In genomic region chr13:55644525-55644924, GRCm38 (mm10) we compare ENCODE assay signal across 11 mouse cellular contexts. TPM values are rescaled to one million over a fixed set of nuclear protein-coding genes. Genes with fewer than 3 reads are reported as not detected.
DNase-seq lines count a peak whose midpoint lies in the region; ATAC-seq lines count a peak whose summit lies in the region.
"Had no signal": no experiment of that assay in that cellular context is flagged by ENCODE, and none has a peak within 500 bp of the region (broad histone marks: within the 10 kb centered on the region; RNA-seq: fewer than 3 reads in every experiment).

No protein-coding gene starts in this region.

- peaks cover 2% of the 10 kb centered on the region; the same call in 1 of the 2 replicates for H3K4me1 ChIP-seq in hindbrain, embryonic 10.5 days (replicated peaks)
- H3K4me1 ChIP-seq in hindbrain, embryonic 13.5 days (replicated peaks) = no peaks in the 10 kb centered on the region
- no peaks in the 10 kb centered on the region for H3K4me1 ChIP-seq in neural tube, embryonic 11.5 days (ENCODE audit: control insufficient read depth, insufficient read depth, low read length)
- H3K4me1 ChIP-seq in neural tube, embryonic 15.5 days = no peaks in the 10 kb centered on the region
- no peaks in the 10 kb centered on the region for H3K4me1 ChIP-seq in embryonic facial prominence, embryonic 10.5 days
- H3K4me1 ChIP-seq: hindbrain, embryonic 15.5 days had no signal

- peak; percentile 40 for DNase-seq in hindbrain, embryonic 10.5 days (ENCODE audit: low spot score)
- DNase-seq in neural tube, embryonic 11.5 days (ENCODE audit: low spot score) = peak; percentile 43
- DNase-seq in embryonic facial prominence, embryonic 10.5 days (ENCODE audit: low spot score) = peak; percentile 40
- peak; percentile 60 for DNase-seq in thymus, postnatal 14 days
- DNase-seq in layer of hippocampus, postnatal 25 days (ENCODE audit: extremely low spot score in 1 of 2, low spot score in 1 of 2) = no peak
- DNase-seq in heart, adult 18-20 months = no peak

- H3K27me3 ChIP-seq in hindbrain, embryonic 10.5 days (ENCODE audit: insufficient read depth, poor library complexity, severe bottlenecking) = no peaks in the 10 kb centered on the region
- no peaks in the 10 kb centered on the region for H3K27me3 ChIP-seq in hindbrain, embryonic 13.5 days
- no peaks in the 10 kb centered on the region for H3K27me3 ChIP-seq in neural tube, embryonic 11.5 days (ENCODE audit: control insufficient read depth, insufficient read depth, low read length)
- no peaks in the 10 kb centered on the region for H3K27me3 ChIP-seq in neural tube, embryonic 15.5 days (replicated peaks)
- H3K27me3 ChIP-seq in embryonic facial prominence, embryonic 10.5 days (replicated peaks; ENCODE audit: low read depth, poor library complexity, severe bottlenecking) = no peaks in the 10 kb centered on the region
- H3K27me3 ChIP-seq: hindbrain, embryonic 15.5 days had no signal

- 92% methylated on average over 2 of the region's 2 CpGs for WGBS in hindbrain, embryonic 10.5 days
- 87% methylated on average over 2 of the region's 2 CpGs for WGBS in hindbrain, embryonic 13.5 days
- 95% methylated on average over 2 of the region's 2 CpGs for WGBS in neural tube, embryonic 11.5 days
- 85% methylated on average over 2 of the region's 2 CpGs for WGBS in neural tube, embryonic 15.5 days
- WGBS in embryonic facial prominence, embryonic 10.5 days = 94% methylated on average over 2 of the region's 2 CpGs

- H3K9ac ChIP-seq in hindbrain, embryonic 13.5 days = no peak overlapping the region
- H3K9ac ChIP-seq in neural tube, embryonic 11.5 days (ENCODE audit: low read length) = no peak overlapping the region
- H3K9ac ChIP-seq in neural tube, embryonic 15.5 days (replicated peaks) = no peak overlapping the region
- H3K9ac ChIP-seq: hindbrain, embryonic 15.5 days had no signal

- H3K9me3 ChIP-seq in hindbrain, embryonic 10.5 days = no peaks in the 10 kb centered on the region
- H3K9me3 ChIP-seq in hindbrain, embryonic 13.5 days = no peaks in the 10 kb centered on the region
- H3K9me3 ChIP-seq in neural tube, embryonic 11.5 days (ENCODE audit: control insufficient read depth, low read length) = no peaks in the 10 kb centered on the region
- no peaks in the 10 kb centered on the region for H3K9me3 ChIP-seq in neural tube, embryonic 15.5 days (replicated peaks)
- H3K9me3 ChIP-seq in embryonic facial prominence, embryonic 10.5 days = no peaks in the 10 kb centered on the region
- H3K9me3 ChIP-seq: hindbrain, embryonic 15.5 days had no signal

- peaks cover 91% of the 10 kb centered on the region for H3K36me3 ChIP-seq in hindbrain, embryonic 10.5 days
- H3K36me3 ChIP-seq in hindbrain, embryonic 13.5 days = peaks cover 75% of the 10 kb centered on the region
- peaks cover 16% of the 10 kb centered on the region for H3K36me3 ChIP-seq in neural tube, embryonic 11.5 days (ENCODE audit: control insufficient read depth, insufficient read depth, low read length)
- peaks cover 68% of the 10 kb centered on the region for H3K36me3 ChIP-seq in neural tube, embryonic 15.5 days
- peaks cover 94% of the 10 kb centered on the region for H3K36me3 ChIP-seq in embryonic facial prominence, embryonic 10.5 days (replicated peaks)

- H3K27ac ChIP-seq in hindbrain, embryonic 10.5 days = no peak overlapping the region
- H3K27ac ChIP-seq in hindbrain, embryonic 13.5 days = no peak overlapping the region
- H3K27ac ChIP-seq in neural tube, embryonic 11.5 days (ENCODE audit: low read depth, low read length) = no peak overlapping the region
- H3K27ac ChIP-seq in neural tube, embryonic 15.5 days (replicated peaks) = no peak overlapping the region
- no peak overlapping the region for H3K27ac ChIP-seq in embryonic facial prominence, embryonic 10.5 days (replicated peaks)
- H3K27ac ChIP-seq: hindbrain, embryonic 15.5 days; macrophage had no signal

- H3K4me2 ChIP-seq in hindbrain, embryonic 13.5 days = no peak overlapping the region
- no peak overlapping the region for H3K4me2 ChIP-seq in neural tube, embryonic 11.5 days (ENCODE audit: low read depth)
- H3K4me2 ChIP-seq in neural tube, embryonic 15.5 days = no peak overlapping the region
- H3K4me2 ChIP-seq: hindbrain, embryonic 15.5 days had no signal

- ATAC-seq in hindbrain, embryonic 13.5 days (ENCODE audit: low FRiP score) = no peak
- ATAC-seq in neural tube, embryonic 11.5 days (ENCODE audit: insufficient read depth, low FRiP score, low TSS enrichment) = no peak
- ATAC-seq in neural tube, embryonic 15.5 days (ENCODE audit: low FRiP score) = no peak

- no peak overlapping the region for H3K4me3 ChIP-seq in hindbrain, embryonic 10.5 days
- H3K4me3 ChIP-seq in hindbrain, embryonic 13.5 days = no peak overlapping the region
- no peak overlapping the region for H3K4me3 ChIP-seq in neural tube, embryonic 11.5 days (ENCODE audit: low read depth, low read length)
- H3K4me3 ChIP-seq in neural tube, embryonic 15.5 days (replicated peaks) = no peak overlapping the region
- no peak overlapping the region for H3K4me3 ChIP-seq in embryonic facial prominence, embryonic 10.5 days
- H3K4me3 ChIP-seq: erythroblast, embryonic 14.5 days; hindbrain, embryonic 15.5 days had no signal

RNA-seq across cellular contexts. Expression of gene Ddx46, which starts 9.7 kb away (rescaled TPM):
- polyA plus RNA-seq in hindbrain, embryonic 10.5 days (2016; fragmentation: Nextera tagmentation; extraction: Ambion mirVana) = 27.1 and 38.2 TPM in 2 replicates
- 29.6 and 30.6 TPM in 2 replicates for polyA plus RNA-seq in hindbrain, embryonic 13.5 days (2015; fragmentation: Nextera tagmentation; extraction: Ambion mirVana)
- polyA plus RNA-seq in neural tube, embryonic 11.5 days (2014; fragmentation: Nextera tagmentation; extraction: Ambion mirVana) = 52.9 and 53.4 TPM in 2 replicates
- polyA plus RNA-seq in neural tube, embryonic 15.5 days (2015; fragmentation: Nextera tagmentation; extraction: Ambion mirVana) = 22.0 and 25.5 TPM in 2 replicates
- polyA plus RNA-seq in embryonic facial prominence, embryonic 10.5 days (2016; fragmentation: Nextera tagmentation; extraction: Ambion mirVana) = 44.7 and 47.4 TPM in 2 replicates
- total RNA-seq in layer of hippocampus, postnatal 25 days (2021) = 10 to 100 TPM; 41.6 to 55.5 TPM
- total RNA-seq in heart, adult 18-20 months (2021) = 10 to 100 TPM; 19.2 to 22.3 TPM

RNA-seq across cellular contexts. Expression of gene Caml, which starts 21.7 kb away (rescaled TPM):
- 55.0 and 60.9 TPM in 2 replicates for polyA plus RNA-seq in hindbrain, embryonic 10.5 days (2016; fragmentation: Nextera tagmentation; extraction: Ambion mirVana)
- 101 and 105 TPM in 2 replicates for polyA plus RNA-seq in hindbrain, embryonic 13.5 days (2015; fragmentation: Nextera tagmentation; extraction: Ambion mirVana)
- 68.0 and 69.2 TPM in 2 replicates for polyA plus RNA-seq in neural tube, embryonic 11.5 days (2014; fragmentation: Nextera tagmentation; extraction: Ambion mirVana)
- 102 and 117 TPM in 2 replicates for polyA plus RNA-seq in neural tube, embryonic 15.5 days (2015; fragmentation: Nextera tagmentation; extraction: Ambion mirVana)
- polyA plus RNA-seq in embryonic facial prominence, embryonic 10.5 days (2016; fragmentation: Nextera tagmentation; extraction: Ambion mirVana) = 52.6 and 53.6 TPM in 2 replicates
- 10 to 100 TPM; 47.9 to 49.0 TPM for total RNA-seq in layer of hippocampus, postnatal 25 days (2021)
- 10 to 100 TPM; 11.6 to 11.7 TPM for total RNA-seq in heart, adult 18-20 months (2021)

RNA-seq across cellular contexts. Expression of gene B4galt7, which starts 44.8 kb away (rescaled TPM):
- polyA plus RNA-seq in hindbrain, embryonic 10.5 days (2016; fragmentation: Nextera tagmentation; extraction: Ambion mirVana) = 32.2 and 39.9 TPM in 2 replicates
- polyA plus RNA-seq in hindbrain, embryonic 13.5 days (2015; fragmentation: Nextera tagmentation; extraction: Ambion mirVana) = 44.8 and 49.8 TPM in 2 replicates
- 21.7 and 22.0 TPM in 2 replicates for polyA plus RNA-seq in neural tube, embryonic 11.5 days (2014; fragmentation: Nextera tagmentation; extraction: Ambion mirVana)
- 45.5 and 48.3 TPM in 2 replicates for polyA plus RNA-seq in neural tube, embryonic 15.5 days (2015; fragmentation: Nextera tagmentation; extraction: Ambion mirVana)
- polyA plus RNA-seq in embryonic facial prominence, embryonic 10.5 days (2016; fragmentation: Nextera tagmentation; extraction: Ambion mirVana) = 30.1 and 32.0 TPM in 2 replicates
- 10 to 100 TPM; 26.0 to 26.7 TPM for total RNA-seq in layer of hippocampus, postnatal 25 days (2021)
- total RNA-seq in heart, adult 18-20 months (2021) = 1 to 10 TPM; 8.3 to 9.4 TPM

RNA-seq across cellular contexts. Expression of gene B230219D22Rik, which starts 48.4 kb away (rescaled TPM):
- polyA plus RNA-seq in hindbrain, embryonic 10.5 days (2016; fragmentation: Nextera tagmentation; extraction: Ambion mirVana) = 42.2 and 50.0 TPM in 2 replicates
- 67.5 and 70.8 TPM in 2 replicates for polyA plus RNA-seq in hindbrain, embryonic 13.5 days (2015; fragmentation: Nextera tagmentation; extraction: Ambion mirVana)
- 73.8 and 77.8 TPM in 2 replicates for polyA plus RNA-seq in neural tube, embryonic 11.5 days (2014; fragmentation: Nextera tagmentation; extraction: Ambion mirVana)
- 71.9 and 73.0 TPM in 2 replicates for polyA plus RNA-seq in neural tube, embryonic 15.5 days (2015; fragmentation: Nextera tagmentation; extraction: Ambion mirVana)
- 55.5 and 60.7 TPM in 2 replicates for polyA plus RNA-seq in embryonic facial prominence, embryonic 10.5 days (2016; fragmentation: Nextera tagmentation; extraction: Ambion mirVana)
- 10 to 100 TPM; 79.8 to 81.6 TPM for total RNA-seq in layer of hippocampus, postnatal 25 days (2021)
- total RNA-seq in heart, adult 18-20 months (2021) = 10 to 100 TPM; 38.0 to 39.3 TPM

Comparison
In these comparisons a context has a peak if more than half of its experiments do, and no peak if none do; other contexts are left out.
1. DNase-seq: peak in hindbrain, embryonic 10.5 days (single experiment), neural tube, embryonic 11.5 days (single experiment), embryonic facial prominence, embryonic 10.5 days (single experiment) and thymus, postnatal 14 days (single experiment); none in layer of hippocampus, postnatal 25 days (0 of 2) and heart, adult 18-20 months (0 of 2).